Mouse (Mus musculus) ovary, postnatal 36 days (tissue): ENCODE measurements around the gene Ccnf.
A peak's percentile ranks its signal among the peaks of the same experiment; 100 is the strongest.

Source experiments
- DNase-seq: peaks from one replicate; pipeline ENCODE4 v3.0.0; 2022; ENCODE audit warnings: low spot score, mixed read lengths

The Ccnf gene

DNA sequence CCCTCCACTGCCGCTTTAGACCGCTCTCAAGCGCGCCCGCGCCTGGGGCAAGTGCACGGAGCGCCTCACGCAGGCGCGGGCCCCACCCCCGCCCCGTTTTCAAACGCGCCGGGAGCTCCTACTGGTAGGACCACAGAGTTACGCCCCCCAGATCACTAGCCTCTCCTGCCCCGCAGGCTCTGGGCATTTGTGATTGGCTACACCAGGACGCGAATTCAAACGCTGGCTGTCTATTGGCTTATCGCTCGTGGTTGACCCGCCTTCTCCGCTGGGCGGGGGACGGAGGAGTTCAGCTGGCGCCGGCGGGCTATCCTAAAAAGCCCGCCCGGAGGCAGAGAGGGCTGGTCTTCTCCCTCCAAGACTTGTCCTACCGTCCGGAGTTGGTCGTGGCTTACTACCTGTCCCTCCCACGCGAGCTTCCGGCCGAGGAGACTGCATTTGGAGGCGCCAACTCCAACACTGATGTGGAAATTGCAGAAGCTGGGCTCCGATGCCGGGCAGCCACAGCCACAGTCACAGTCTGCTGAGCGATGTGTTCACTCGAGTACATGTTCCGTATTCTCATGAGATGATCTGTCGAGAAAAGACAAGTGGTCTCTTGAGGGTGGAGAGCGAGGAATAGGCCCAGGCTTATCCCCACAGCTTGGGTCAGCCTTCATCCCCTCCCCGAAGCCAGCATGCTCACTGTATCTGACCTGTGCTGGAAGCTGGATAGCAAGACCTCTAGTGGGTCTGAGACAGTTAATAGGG lies at the start of gene Ccnf:
Ccnf (minus strand) TSS at position 165 of the 750 bp plus-strand sequence.
- peak; percentile 93 for DNase-seq

DNA sequence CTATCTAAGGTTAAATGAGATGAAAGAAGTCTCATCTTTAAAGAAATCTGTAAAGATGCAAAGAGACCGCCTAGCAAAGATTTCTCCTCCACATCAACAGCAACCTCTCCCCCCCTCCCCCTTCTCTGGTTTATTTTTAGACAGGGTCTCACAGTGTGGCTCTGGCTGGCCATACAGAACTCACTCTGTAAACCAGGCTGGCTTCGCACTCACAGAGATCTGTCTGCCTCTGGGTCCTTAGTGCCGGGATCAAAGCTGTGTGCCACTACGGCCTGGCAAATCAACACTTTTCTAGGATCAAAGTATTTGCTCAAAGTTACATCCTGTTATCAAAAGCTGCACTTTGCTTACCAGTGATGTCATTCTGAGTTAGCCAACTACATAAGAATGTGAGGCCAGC lies 49.4 kb upstream of the Ccnf start:
- no peak for DNase-seq

- DNase-seq: no peak
These were observed 38.1 kb upstream of the Ccnf start for GRCm38 (mm10) chr17:24289338-24289737.

GRCm38 (mm10) chr17:24288477-24288876 lies 37.2 kb upstream of the Ccnf start:
- DNase-seq: no peak

GRCm38 (mm10) chr17:24285680-24286079 lies 34.4 kb upstream of the Ccnf start:
- no peak for DNase-seq

GRCm38 (mm10) chr17:24283266-24283818 lies 32.1 kb upstream of the Ccnf start:
- DNase-seq: no peak

GRCm38 (mm10) chr17:24282637-24283036 lies 31.4 kb upstream of the Ccnf start:
- no peak for DNase-seq

GRCm38 (mm10) chr17:24279907-24280306 lies 28.6 kb upstream of the Ccnf start:
- DNase-seq: no peak

DNA sequence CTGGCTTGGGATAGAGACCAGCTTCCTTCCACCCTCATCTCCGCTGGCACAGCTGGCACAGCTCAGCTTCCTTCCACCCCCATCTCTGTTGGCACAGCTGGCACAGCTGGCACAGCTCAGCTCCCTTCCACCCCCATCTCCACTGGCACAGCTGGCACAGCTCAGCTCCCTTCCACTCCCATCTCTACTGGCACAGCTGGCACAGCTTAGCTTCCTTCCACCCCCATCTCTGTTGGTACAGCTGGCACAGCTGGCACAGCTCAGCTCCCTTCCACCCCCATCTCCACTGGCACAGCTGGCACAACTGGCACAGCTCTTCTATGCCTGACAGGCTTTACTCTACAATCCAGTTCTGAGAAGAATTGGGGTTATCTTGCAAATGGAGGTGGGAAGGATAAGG lies 15.8 kb upstream of the Ccnf start:
- no peak for DNase-seq

GRCm38 (mm10) chr17:24264766-24265165 lies 13.5 kb upstream of the Ccnf start:
- DNase-seq: no peak

GRCm38 (mm10) chr17:24260516-24260915 lies 9.2 kb upstream of the Ccnf start:
- no peak for DNase-seq

GRCm38 (mm10) chr17:24259702-24260101 lies 8.4 kb upstream of the Ccnf start:
- DNase-seq: no peak

DNA sequence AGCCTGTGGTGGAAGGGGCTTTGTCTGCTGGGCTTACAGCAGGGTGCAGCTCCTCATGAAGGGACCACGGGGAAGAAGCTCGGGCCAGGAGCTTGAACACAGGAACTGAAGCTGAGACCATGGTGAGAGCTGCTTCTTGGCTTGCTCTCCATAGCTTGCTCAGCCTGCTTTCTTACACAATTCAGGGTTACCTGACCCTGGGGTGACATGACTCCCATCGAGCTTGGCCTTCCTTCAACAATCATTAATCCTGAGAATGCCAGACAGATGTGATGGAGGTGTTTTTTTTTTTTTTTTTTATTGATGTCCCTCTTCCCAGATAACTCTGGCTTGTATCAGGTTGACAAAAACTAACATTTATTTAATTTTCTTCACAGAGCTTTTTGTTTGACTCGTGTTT lies 7.7 kb upstream of the Ccnf start:
- no peak for DNase-seq

- DNase-seq: no peak
These were observed 1.0 kb upstream of the Ccnf start for GRCm38 (mm10) chr17:24252329-24252728.

- DNase-seq: no peak
These were observed 330 bp downstream of the Ccnf start for GRCm38 (mm10) chr17:24250988-24251319.

DNA sequence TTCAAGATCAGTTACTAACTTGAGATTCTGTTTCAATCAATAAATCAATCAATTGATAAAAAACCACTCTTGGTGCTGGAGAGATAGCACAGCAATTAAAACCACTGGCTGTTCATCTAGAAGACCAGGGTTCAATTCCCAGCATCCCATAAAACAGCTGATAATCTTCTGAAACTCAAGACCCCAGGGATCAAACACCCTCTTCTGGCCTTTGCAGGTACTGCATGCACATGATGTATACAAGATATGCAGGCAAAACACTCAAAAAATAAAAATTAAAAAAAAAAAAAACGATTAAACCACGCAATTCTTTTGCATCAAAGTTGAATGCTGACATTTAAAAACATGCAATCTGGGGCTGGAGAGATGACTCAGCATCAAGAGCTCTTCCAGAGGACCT lies 2.6 kb downstream of the Ccnf start:
- no peak for DNase-seq

DNA sequence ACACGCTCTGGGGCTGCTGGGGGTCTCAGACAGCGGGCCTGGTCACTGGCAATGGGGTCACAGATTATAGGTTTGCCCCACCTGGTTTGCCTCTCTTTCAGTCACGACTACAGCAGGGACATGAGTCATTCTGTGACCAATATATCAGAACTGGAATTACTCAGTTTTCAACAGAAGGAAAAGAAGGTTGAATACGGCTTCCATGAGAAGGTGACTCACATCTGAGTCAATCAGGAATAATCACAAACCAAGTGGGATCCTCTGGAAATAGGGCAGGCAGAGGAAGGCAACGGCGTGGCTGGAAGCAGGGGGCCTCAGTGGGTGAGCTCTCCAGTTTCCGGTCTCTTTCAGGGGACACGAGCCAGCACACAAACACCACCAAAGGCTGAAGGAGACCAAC lies 7.2 kb downstream of the Ccnf start:
- no peak for DNase-seq

DNA sequence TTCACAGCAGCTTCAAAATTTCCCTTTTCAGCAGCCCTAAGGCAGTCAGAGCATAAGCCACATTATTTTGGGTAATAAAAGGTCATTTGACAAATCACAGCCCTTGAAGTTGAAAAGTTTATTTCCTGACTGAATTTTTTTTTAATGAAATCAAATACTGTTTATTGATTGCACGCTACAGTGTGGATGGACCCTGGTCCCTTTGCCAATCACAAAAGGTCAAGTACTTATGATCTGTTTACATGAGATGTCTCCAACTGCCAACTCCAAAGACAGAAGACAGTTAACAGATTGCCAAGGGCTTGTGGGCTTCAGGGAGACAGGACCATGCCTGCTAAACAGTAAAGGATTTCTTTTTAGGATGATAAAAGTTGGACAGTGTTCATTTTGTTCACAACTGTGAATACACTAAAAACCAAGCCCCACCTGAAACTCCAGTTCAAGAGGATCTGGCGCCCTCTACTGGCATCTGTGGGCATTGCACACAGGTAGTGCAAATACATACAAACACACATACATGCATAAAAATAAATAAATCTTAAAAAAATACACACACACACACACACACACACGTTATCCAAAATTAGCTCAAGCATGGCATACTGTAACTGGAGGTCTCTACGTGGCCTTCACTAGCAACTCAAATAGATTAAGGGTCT lies 7.8 kb downstream of the Ccnf start:
- DNase-seq: no peak

- no peak for DNase-seq
These were observed 14.4 kb downstream of the Ccnf start for GRCm38 (mm10) chr17:24236921-24237320.

GRCm38 (mm10) chr17:24236479-24236878 lies 14.8 kb downstream of the Ccnf start:
- DNase-seq: no peak

DNA sequence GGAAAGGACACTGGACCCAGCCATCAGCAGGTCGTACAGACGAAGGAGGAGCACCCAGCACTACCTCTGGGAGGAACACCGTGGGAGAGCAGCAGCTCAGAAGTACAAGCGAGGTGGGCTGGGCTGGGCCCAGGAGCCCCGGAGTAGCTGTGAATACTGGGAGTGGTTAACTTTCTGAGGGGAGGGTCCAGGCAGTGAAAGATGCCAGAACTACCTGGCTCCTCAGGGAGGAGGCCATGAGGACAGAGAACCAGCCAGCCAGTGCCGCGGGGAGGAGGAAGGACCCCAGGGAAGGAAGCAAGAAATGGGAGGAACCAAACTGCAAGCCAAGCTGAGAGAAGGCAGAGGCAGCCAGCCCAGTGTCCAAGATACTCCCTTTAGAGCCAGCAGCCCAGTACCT lies 23.3 kb downstream of the Ccnf start:
- no peak for DNase-seq

GRCm38 (mm10) chr17:24226721-24227120 lies 24.6 kb downstream of the Ccnf start:
- DNase-seq: no peak

DNA sequence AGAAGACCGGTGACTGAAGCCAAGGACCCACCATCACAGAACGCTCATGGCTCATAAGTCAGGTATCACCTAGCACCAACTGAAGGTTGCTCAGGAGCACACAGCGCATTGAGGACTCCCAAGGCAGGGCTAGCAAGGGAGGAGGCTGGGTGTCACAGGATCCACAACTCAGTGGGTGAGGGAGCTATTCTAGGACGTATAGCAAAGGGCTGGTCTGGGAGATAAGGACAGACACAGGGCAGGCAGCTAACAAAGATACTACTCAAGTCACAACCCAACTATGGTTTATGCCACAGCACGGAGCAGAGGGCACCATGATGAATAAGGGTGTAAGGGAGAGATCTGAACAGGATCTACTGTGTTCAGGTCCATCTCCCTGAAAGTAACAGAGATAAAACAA lies 25.4 kb downstream of the Ccnf start:
- DNase-seq: no peak

- DNase-seq: no peak
These were observed 26.5 kb downstream of the Ccnf start for GRCm38 (mm10) chr17:24224741-24225140.
